Mouse (Mus musculus) forebrain, embryonic 15.5 days (tissue): ENCODE measurements around the gene Rapgef1. TPM values are rescaled to one million over a fixed set of nuclear protein-coding genes. Genes with fewer than 3 reads are reported as not detected.

Source experiments
- ATAC-seq: fragments of 200-750 bp; cut with Nextera tagmentation; replicated peaks from 2 replicates; pipeline ENCODE4 v1.8.0; 2017; ENCODE audit warnings: mild to moderate bottlenecking, moderate TSS enrichment, moderate library complexity
- H3K27ac ChIP-seq: fragments of 300-500 bp; sonication (generic); replicated peaks from 2 replicates; pipeline ENCODE4 v1.5.1; 2015; ENCODE audit warnings: mild to moderate bottlenecking, inconsistent platforms
- H3K27me3 ChIP-seq: fragments of 300-500 bp; sonication (generic); 2 replicates; pipeline ENCODE4 v1.6.1; 2015; ENCODE audit warnings: inconsistent platforms
- H3K36me3 ChIP-seq: fragments of 300-500 bp; sonication (generic); 2 replicates; pipeline ENCODE4 v1.6.1; 2015; ENCODE audit warnings: mild to moderate bottlenecking, inconsistent platforms
- H3K4me1 ChIP-seq: fragments of 300-500 bp; sonication (generic); 2 replicates; pipeline ENCODE4 v1.6.1; 2015; ENCODE audit warnings: inconsistent platforms
- H3K4me2 ChIP-seq: fragments of 300-500 bp; sonication (generic); replicated peaks from 2 replicates; pipeline ENCODE4 v1.6.1; 2015; ENCODE audit warnings: mild to moderate bottlenecking, inconsistent platforms
- H3K4me3 ChIP-seq: fragments of 300-500 bp; sonication (generic); 2 replicates; pipeline ENCODE4 v1.5.1; 2015; ENCODE audit warnings: mild to moderate bottlenecking, inconsistent platforms
- H3K9ac ChIP-seq: fragments of 300-500 bp; sonication (generic); replicated peaks from 2 replicates; pipeline ENCODE4 v1.6.1; 2015; ENCODE audit warnings: mild to moderate bottlenecking, inconsistent platforms
- H3K9me3 ChIP-seq: fragments of 300-500 bp; sonication (generic); 2 replicates; pipeline ENCODE4 v1.6.1; 2016; ENCODE audit warnings: inconsistent platforms
- WGBS: fragments of 180-500 bp; shearing (Covaris S2); methylation state at CpG from one replicate; pipeline ENCODE4 v1.1.7; 2015; ENCODE audit warnings: mixed read lengths; 5-methylcytosine and 5-hydroxymethylcytosine counted together
- polyA plus RNA-seq: library from polyadenylated mRNA; unstranded; fragments of >200 nt; fragmentation: Nextera tagmentation; extraction: Ambion mirVana; gene quantifications from 2 replicates; pipeline ENCODE4 v1.2.1, GENCODE M21; 2015

Gene Rapgef1
- polyA plus RNA-seq, 1 experiment from 2014 or later, result 22.3 TPM

DNA sequence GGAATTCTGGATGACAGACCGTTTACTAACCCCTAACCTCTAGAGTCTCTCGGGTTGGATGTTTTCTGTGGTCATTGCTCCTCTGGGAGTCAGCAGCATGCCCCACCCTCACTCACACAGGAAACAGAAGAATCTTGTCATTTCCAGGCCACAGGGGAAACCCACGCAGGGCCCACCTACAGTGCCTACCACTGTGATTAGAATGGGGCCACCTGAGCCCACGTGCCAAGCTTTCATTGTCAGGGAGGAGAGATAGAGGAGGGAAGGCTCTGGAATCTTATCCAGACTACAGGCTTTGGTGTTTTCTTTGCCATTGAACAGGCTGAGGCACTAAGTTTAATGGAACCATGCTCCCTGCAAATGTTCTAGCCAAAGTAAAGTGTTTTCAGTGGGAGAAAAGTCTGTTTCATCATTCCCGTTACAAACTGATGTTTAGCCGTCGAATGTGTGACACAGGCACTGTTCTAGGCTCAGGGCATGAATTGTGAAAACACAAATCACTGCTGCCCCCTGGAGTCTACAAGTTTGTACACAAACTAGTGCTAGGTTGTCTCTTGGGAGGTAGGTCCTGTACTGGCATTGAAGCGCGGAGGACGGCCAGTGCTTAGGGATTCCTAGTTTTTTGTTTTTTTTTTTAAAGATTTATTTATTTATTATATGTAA, 30.4 kb downstream of the Rapgef1 start:
- Histone ChIP-seq H3K27ac (no peak overlapping the region), H3K36me3 (no peaks in the 10 kb centered on the region), H3K4me2 (no peak overlapping the region), H3K4me1 (peaks cover 35% of the 10 kb centered on the region), H3K27me3 (no peaks in the 10 kb centered on the region), H3K4me3 (no peak overlapping the region), H3K9ac (no peak overlapping the region), H3K9me3 (no peaks in the 10 kb centered on the region)
- no peak for ATAC-seq
- 90% methylated on average over 10 of the region's 10 CpGs for WGBS

DNA sequence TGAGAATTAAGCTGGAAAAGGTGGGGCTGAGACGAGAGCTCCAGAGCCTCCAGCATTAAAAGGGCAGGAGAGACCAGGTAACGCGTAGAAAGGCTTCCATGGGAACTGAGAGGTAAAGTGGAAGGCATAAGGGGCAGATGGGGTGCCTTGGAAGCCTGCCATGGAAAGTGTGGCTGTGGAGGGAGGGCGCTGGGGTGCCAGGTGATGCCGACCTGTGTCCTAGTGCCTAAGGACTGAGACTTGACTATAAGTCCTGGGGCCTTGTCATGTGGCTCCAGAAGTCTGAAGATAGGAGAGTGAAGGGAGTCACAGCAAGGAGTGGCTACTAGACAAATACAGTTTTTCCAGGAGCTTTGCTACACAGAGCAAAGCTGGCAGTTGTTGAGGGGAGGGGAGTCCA, 32.4 kb downstream of the Rapgef1 start:
- H3K9me3 ChIP-seq, result no peaks in the 10 kb centered on the region
- peaks cover 27% of the 10 kb centered on the region for H3K4me1 ChIP-seq
- no peaks in the 10 kb centered on the region for H3K27me3 ChIP-seq
- no peak overlapping the region for H3K4me3 ChIP-seq
- 78% methylated on average over 5 of the region's 5 CpGs for WGBS
- no peak overlapping the region for H3K27ac ChIP-seq
- no peak overlapping the region for H3K4me2 ChIP-seq
- ATAC-seq, result no peak
- H3K36me3 ChIP-seq, result no peaks in the 10 kb centered on the region
- no peak overlapping the region for H3K9ac ChIP-seq

DNA sequence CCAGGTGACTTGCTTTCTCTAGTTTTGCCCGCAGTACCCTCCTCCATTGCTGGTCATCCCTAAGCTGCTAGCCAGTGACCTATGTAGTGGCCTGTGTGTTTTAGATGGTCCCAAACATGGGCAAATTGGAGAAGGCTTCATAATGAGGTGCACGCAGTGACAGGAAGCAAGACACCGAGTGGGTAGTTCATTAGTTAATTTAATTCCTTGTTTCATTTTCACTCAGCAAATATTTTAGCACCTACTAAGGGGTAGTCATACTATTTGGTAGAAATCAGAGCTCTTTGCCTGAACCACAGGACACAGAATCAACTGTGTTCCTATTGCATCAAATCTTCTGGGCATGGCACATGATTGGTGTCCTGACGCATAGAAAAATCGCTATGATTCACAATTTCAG, 35.9 kb downstream of the Rapgef1 start:
- Histone ChIP-seq H3K4me2 (no peak overlapping the region), H3K4me3 (no peak overlapping the region), H3K9ac (no peak overlapping the region), H3K4me1 (peaks cover 18% of the 10 kb centered on the region), H3K9me3 (no peaks in the 10 kb centered on the region), H3K27me3 (no peaks in the 10 kb centered on the region), H3K36me3 (no peaks in the 10 kb centered on the region), H3K27ac (no peak overlapping the region)
- WGBS, result 96% methylated on average over 5 of the region's 5 CpGs
- ATAC-seq, result no peak

DNA sequence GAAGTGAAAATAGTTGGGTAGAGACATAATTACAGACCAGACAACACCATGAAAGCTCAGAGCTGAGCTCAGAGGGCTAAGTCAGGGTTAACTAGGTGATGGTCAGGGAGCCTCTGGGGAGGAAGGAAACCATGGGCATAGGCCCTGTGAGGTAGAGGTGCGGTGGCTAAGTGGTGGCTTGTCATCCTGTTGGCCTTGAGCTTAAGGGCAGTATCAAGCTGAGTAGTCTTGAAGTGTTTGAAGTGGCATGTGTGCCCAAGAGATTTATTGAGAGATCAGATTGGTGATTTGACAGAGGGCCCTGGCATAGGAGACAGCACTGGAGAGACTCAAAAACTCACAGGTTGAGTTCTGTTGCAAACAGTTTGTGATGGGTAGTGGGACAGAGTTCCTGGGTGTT, 36.6 kb downstream of the Rapgef1 start:
- H3K27me3 ChIP-seq, result no peaks in the 10 kb centered on the region
- WGBS, result 96% methylated on average over 1 of the region's 1 CpGs

DNA sequence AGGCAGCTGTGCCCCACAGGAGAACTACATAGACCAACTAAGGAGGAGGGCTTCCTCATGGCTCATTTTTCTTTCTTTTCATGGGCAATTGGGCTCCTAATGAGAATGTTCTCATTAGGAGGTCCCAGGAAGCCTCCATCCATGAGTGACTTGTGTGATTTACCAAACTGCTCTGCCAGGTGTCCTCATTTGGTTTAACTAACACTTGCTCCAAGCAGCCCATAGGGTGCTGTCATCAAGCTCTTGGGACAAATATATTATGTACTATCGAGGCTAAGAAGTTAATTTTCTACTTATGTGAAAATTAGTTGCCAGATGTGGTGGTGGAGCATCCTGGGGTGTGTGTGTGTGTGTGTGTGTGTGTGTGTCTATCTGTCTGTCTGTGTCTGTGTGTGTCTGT, 37.6 kb downstream of the Rapgef1 start:
- H3K4me1 ChIP-seq, result peaks cover 10% of the 10 kb centered on the region
- no peak overlapping the region for H3K4me3 ChIP-seq
- no peak overlapping the region for H3K9ac ChIP-seq
- H3K27me3 ChIP-seq, result no peaks in the 10 kb centered on the region
- H3K4me2 ChIP-seq, result no peak overlapping the region
- H3K9me3 ChIP-seq, result no peaks in the 10 kb centered on the region
- 74% methylated on average over 1 of the region's 1 CpGs for WGBS
- H3K36me3 ChIP-seq, result no peaks in the 10 kb centered on the region
- no peak for ATAC-seq
- H3K27ac ChIP-seq, result no peak overlapping the region

More for the DNA sequence above, 36.6 kb downstream of the Rapgef1 start:
- no peaks in the 10 kb centered on the region for H3K36me3 ChIP-seq
- H3K4me1 ChIP-seq, result peaks cover 18% of the 10 kb centered on the region
- H3K4me3 ChIP-seq, result no peak overlapping the region
- no peak overlapping the region for H3K27ac ChIP-seq
- ATAC-seq, result no peak
- H3K9ac ChIP-seq, result no peak overlapping the region
- no peak overlapping the region for H3K4me2 ChIP-seq
- H3K9me3 ChIP-seq, result no peaks in the 10 kb centered on the region

DNA sequence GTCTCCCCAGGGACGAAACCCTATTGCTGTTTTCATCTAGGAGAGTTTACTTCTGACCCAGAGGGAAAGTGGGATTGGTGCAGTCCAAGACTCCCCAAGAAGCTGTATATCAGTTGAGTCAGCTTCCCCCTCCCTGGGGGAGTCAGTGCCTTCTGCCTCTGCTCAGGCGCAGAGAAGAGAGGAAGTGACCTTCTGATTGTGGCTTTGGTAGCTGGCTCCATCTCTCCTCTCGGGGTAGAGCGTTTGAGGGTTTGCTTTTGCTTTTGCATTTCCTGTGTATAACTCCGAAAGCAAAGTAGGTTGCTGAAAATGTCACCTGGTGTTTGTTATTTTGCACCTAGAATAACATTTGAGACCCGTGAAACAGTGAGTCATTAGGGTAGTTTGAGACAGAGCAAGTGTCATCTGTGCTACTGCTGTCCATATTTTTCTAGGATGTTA, 42.3 kb downstream of the Rapgef1 start:
- Histone ChIP-seq H3K9me3 (no peaks in the 10 kb centered on the region), H3K27me3 (no peaks in the 10 kb centered on the region), H3K4me3 (no peak overlapping the region), H3K9ac (no peak overlapping the region), H3K4me2 (no peak overlapping the region), H3K27ac (no peak overlapping the region), H3K36me3 (no peaks in the 10 kb centered on the region), H3K4me1 (peaks cover 9% of the 10 kb centered on the region)
- 92% methylated on average over 6 of the region's 6 CpGs for WGBS
- no peak for ATAC-seq

DNA sequence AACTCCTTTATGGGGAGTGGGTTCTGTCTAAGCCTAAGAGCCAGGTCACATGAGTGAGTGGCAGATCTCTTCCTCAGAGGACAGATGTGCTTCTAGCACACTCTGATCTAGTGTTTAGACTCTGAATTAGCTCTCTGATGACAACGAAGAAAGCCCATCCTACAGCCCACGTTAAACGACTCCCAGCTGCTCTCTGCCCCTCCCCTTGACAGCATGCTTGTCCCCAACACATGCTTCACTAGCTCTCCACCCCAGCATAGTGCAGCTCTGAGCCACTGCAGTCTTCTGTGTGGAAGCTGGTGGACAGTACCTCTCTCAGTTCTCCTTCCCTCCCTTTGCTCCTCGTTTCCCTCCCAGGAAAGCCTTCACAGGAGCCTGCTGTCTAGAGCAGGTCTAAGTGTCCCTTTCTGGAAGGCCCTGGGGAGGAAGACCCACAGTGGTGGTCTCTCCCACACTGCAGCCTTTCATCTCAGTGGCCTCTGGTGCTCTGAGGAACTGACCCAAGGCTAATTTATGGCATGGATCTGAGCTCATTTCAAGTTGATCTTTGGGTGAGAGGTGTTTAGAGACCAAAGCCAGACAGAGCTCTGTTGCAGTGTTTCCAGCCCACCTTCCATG, 43.8 kb downstream of the Rapgef1 start:
- Histone ChIP-seq H3K4me2 (no peak overlapping the region), H3K36me3 (no peaks in the 10 kb centered on the region), H3K27ac (no peak overlapping the region), H3K4me3 (no peak overlapping the region), H3K9me3 (no peaks in the 10 kb centered on the region), H3K9ac (no peak overlapping the region), H3K4me1 (peaks cover 16% of the 10 kb centered on the region), H3K27me3 (no peaks in the 10 kb centered on the region)
- no peak for ATAC-seq
- WGBS, result 37% methylated on average over 4 of the region's 4 CpGs

DNA sequence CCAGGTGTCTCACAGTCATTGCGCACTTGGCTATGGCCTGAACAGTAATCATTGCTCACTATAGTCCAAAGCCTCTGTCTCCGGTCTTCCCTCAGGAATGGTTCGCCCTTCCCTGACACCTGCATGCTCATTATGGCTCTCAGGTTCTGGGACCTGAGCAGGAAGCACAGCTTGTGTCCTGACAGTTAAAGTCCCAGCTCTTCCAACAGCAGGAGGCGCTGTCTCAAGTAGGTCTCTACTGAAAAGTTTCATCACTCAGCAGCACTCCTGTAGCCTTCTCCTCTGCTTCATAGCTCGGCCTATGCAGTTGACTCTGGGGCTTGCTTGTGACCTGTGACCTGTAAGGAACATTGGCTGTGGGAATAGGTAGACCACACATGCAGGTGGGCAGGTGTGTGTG, 45.9 kb downstream of the Rapgef1 start:
- no peaks in the 10 kb centered on the region for H3K36me3 ChIP-seq
- H3K4me2 ChIP-seq, result no peak overlapping the region
- H3K27ac ChIP-seq, result no peak overlapping the region
- H3K4me1 ChIP-seq, result peaks cover 35% of the 10 kb centered on the region
- no peak overlapping the region for H3K9ac ChIP-seq
- no peaks in the 10 kb centered on the region for H3K9me3 ChIP-seq
- WGBS, result 90% methylated on average over 5 of the region's 5 CpGs
- no peaks in the 10 kb centered on the region for H3K27me3 ChIP-seq
- H3K4me3 ChIP-seq, result no peak overlapping the region
- no peak for ATAC-seq

DNA sequence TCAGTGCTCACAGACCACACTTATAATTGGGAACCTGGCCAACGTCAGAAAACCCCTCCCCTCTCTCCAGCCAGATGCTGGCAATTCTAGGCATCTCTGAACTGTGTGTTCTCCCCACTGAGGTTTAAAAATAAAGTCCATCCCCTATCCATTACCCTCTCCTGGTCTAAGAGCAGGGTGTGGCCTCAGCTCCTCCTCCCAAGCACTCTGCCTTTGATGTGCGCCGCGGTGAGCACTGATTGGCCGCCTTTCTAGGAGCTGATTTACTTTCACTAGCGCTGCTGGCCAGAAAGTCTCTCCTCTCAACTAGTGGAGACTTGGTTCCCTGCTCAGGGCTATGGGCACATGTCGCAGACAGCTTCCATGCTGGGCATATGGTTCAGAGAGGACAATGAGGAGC, 47.1 kb downstream of the Rapgef1 start:
- H3K9ac ChIP-seq, result no peak overlapping the region
- H3K9me3 ChIP-seq, result no peaks in the 10 kb centered on the region
- H3K27ac ChIP-seq, result peak overlapping the region; percentile 38; the same call in 1 of the 2 replicates
- H3K4me2 ChIP-seq, result no peak overlapping the region
- peaks cover 46% of the 10 kb centered on the region for H3K4me1 ChIP-seq
- 9% methylated on average over 7 of the region's 7 CpGs for WGBS
- no peaks in the 10 kb centered on the region for H3K36me3 ChIP-seq
- H3K27me3 ChIP-seq, result no peaks in the 10 kb centered on the region
- peak; percentile 24; the same call in 1 of the 2 replicates for ATAC-seq
- no peak overlapping the region for H3K4me3 ChIP-seq

DNA sequence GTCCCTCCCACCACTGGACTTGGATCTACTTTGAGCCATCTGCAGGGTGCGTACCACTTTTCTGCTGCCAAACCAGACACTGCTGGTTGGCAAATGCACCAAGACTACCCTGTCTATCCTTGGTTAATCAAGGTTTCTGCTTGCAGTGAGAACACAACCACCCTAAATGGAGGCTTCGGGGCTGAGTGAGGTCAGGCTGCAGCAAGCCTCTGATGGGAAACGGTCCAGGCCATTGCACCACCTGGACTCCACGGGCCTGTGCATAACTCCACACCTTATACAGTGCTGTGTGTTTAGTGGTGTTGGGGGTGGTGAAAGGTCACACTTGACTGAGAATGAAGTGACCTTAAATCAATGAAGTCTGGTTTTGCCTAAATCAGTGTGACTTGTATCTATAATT, 47.6 kb downstream of the Rapgef1 start:
- Histone ChIP-seq H3K4me2 (no peak overlapping the region), H3K9ac (no peak overlapping the region), H3K4me3 (no peak overlapping the region), H3K27me3 (no peaks in the 10 kb centered on the region), H3K4me1 (peaks cover 50% of the 10 kb centered on the region), H3K27ac (no peak overlapping the region), H3K36me3 (no peaks in the 10 kb centered on the region), H3K9me3 (no peaks in the 10 kb centered on the region)
- WGBS, result 77% methylated on average over 4 of the region's 4 CpGs
- ATAC-seq, result no peak

DNA sequence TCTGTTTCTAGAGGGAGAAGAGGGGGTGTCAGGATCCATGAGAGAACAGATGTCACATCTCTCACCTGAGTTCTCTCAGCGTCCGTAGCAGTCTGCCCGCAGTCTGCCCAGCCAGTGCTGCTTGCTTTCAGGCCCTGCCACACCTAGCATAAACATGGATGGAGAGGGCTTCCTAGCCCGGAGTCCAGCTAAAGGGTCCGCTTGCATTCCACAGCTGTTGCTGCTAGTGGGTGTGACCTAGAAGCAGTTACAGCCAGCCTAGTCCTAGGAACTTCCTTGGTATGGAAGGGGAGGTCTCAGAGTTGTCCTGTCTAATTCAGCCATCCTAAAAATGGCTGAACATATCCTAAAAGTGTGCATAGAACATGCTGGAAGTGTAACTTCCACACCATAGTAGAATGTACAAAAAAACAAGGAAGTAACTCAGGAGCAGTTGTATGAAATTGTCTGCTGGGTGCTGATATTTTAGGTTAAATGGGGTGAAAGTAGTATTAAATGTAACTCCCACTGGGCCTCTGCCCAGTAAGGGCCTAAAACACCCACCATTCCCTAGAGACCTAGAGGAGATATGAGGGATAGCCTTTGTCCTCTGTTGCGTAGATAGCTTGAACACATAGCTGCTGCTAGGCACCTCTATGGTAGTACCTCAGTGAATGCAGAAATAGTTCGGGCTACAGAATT, 48.6 kb downstream of the Rapgef1 start:
- Histone ChIP-seq H3K4me3 (no peak overlapping the region), H3K9ac (no peak overlapping the region), H3K4me2 (no peak overlapping the region), H3K4me1 (peaks cover 50% of the 10 kb centered on the region), H3K36me3 (no peaks in the 10 kb centered on the region), H3K9me3 (no peaks in the 10 kb centered on the region), H3K27me3 (no peaks in the 10 kb centered on the region), H3K27ac (no peak overlapping the region)
- WGBS, result 88% methylated on average over 7 of the region's 7 CpGs
- no peak for ATAC-seq

DNA sequence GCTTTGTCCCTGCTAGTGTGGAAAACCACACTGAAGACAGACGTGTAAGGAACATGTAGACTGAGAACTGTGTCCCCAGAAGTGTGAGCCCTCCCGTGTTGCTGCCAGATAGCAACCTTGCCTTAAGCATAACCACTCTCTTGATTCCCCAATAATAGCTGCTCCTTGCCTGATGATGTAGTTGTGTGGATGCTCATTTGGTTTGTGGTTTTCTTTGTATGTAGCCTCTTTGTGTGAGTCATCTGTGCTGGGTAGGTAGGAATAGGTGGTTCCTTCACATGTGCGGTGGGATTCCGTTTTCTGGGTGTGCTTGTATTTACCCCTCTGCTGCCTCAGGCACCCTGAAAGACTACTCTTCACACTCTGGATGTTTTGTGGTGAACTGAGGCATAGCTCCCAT, 49.4 kb downstream of the Rapgef1 start:
- Histone ChIP-seq H3K27ac (no peak overlapping the region), H3K4me3 (no peak overlapping the region), H3K9me3 (no peaks in the 10 kb centered on the region), H3K4me2 (no peak overlapping the region), H3K9ac (no peak overlapping the region), H3K36me3 (no peaks in the 10 kb centered on the region), H3K4me1 (peaks cover 48% of the 10 kb centered on the region), H3K27me3 (no peaks in the 10 kb centered on the region)
- 90% methylated on average over 4 of the region's 4 CpGs for WGBS
- no peak for ATAC-seq
